Mouse (Mus musculus) lung, embryonic 14.5 days (tissue): ENCODE data around the gene Dhdh. TPM values are rescaled to one million over a fixed set of nuclear protein-coding genes. Genes with fewer than 3 reads are reported as not detected.
"Not testable (repeated sequence)": the region's sequence is repeated elsewhere in the genome, so short reads cannot be mapped to it uniquely, and the experiment has no call there.

Experiments used
- ATAC-seq: fragments of 200-750 bp; cut with Nextera tagmentation; 2 replicates; pipeline ENCODE4 v1.8.0; 2017; ENCODE audit warnings: mild to moderate bottlenecking, moderate TSS enrichment, moderate library complexity; ENCODE audit not compliant: insufficient read depth
- DNase-seq: peaks from one replicate; pipeline ENCODE4 v3.0.0-alpha.2; 2015
- H3K27ac ChIP-seq: fragments of 300-500 bp; sonication (generic); 2 replicates; pipeline ENCODE4 v1.5.1; 2014; ENCODE audit warnings: low read depth, mild to moderate bottlenecking, moderate library complexity
- H3K27me3 ChIP-seq: fragments of 300-500 bp; sonication (generic); 2 replicates; pipeline ENCODE4 v1.6.1; 2014; ENCODE audit warnings: low read length, control low read depth; ENCODE audit not compliant: insufficient read depth
- H3K36me3 ChIP-seq: fragments of 300-500 bp; sonication (generic); 2 replicates; pipeline ENCODE4 v1.6.1; 2014; ENCODE audit warnings: control low read depth; ENCODE audit not compliant: insufficient read depth
- H3K4me1 ChIP-seq: fragments of 300-500 bp; sonication (generic); 2 replicates; pipeline ENCODE4 v1.6.1; 2014; ENCODE audit warnings: antibody characterized with exemption, control low read depth; ENCODE audit not compliant: insufficient read depth
- H3K4me2 ChIP-seq: fragments of 300-500 bp; sonication (generic); 2 replicates; pipeline ENCODE4 v1.6.1; 2014; ENCODE audit warnings: mild to moderate bottlenecking
- H3K4me3 ChIP-seq: fragments of 300-500 bp; sonication (generic); 2 replicates; pipeline ENCODE4 v1.5.1; 2014; ENCODE audit warnings: low read depth, low read length
- H3K9ac ChIP-seq: fragments of 300-500 bp; sonication (generic); 2 replicates; pipeline ENCODE4 v1.6.1; 2014
- H3K9me3 ChIP-seq: fragments of 300-500 bp; sonication (generic); 2 replicates; pipeline ENCODE4 v1.6.1; 2016; ENCODE audit warnings: low read depth, low read length, control low read depth
- CTCF ChIP-seq: IDR thresholded peaks from 2 replicates; pipeline ENCODE4 v1.5.1; 2016; ENCODE audit warnings: antibody characterized with exemption, low read depth
- WGBS: fragments of 180-500 bp; shearing (Covaris S2); extraction: QIAGEN DNeasy Blood & Tissue Kit; methylation state at CpG from one replicate; pipeline ENCODE4 v1.1.7; 2014; 5-methylcytosine and 5-hydroxymethylcytosine counted together
- polyA plus RNA-seq: library from polyadenylated mRNA; unstranded; fragments of >200 nt; fragmentation: Nextera tagmentation; extraction: Ambion mirVana; gene quantifications from 2 replicates; pipeline ENCODE4 v1.2.1, GENCODE M21; 2014

Gene Dhdh
- polyA plus RNA-seq, 1 experiment from 2014 or later: 3.0 TPM

- TF ChIP-seq CTCF: no peak
- ATAC-seq (no peak), DNase-seq (no peak)
- no peak overlapping the region for H3K9ac ChIP-seq
- no peak overlapping the region for H3K4me3 ChIP-seq
- 96% methylated on average over 8 of the region's 8 CpGs for WGBS
- H3K27me3 ChIP-seq: no peaks in the 10 kb centered on the region
- no peaks in the 10 kb centered on the region for H3K4me1 ChIP-seq
- H3K36me3 ChIP-seq: peaks cover 46% of the 10 kb centered on the region
- H3K9me3 ChIP-seq: no peaks in the 10 kb centered on the region
- no peak overlapping the region for H3K4me2 ChIP-seq
- no peak overlapping the region for H3K27ac ChIP-seq
These were observed 3.7 kb upstream of the Dhdh start for GRCm38 (mm10) chr7:45492225-45492844.

GRCm38 (mm10) chr7:45491264-45491663 lies 2.7 kb upstream of the Dhdh start:
- Histone ChIP-seq H3K9me3 (no peaks in the 10 kb centered on the region), H3K4me3 (no peak overlapping the region), H3K4me2 (peak overlapping the region; percentile 37), H3K9ac (no peak overlapping the region), H3K27ac (no peak overlapping the region), H3K27me3 (no peaks in the 10 kb centered on the region), H3K36me3 (peaks cover 36% of the 10 kb centered on the region), H3K4me1 (no peaks in the 10 kb centered on the region)
- DNase-seq (no peak), ATAC-seq (no peak; the same call in 1 of the 2 replicates)
- 14% methylated on average over 3 of the region's 3 CpGs for WGBS
- no peak for TF ChIP-seq CTCF

- H3K27ac ChIP-seq: no peak overlapping the region
- peak overlapping the region; percentile 37 for H3K4me2 ChIP-seq
- no peaks in the 10 kb centered on the region for H3K9me3 ChIP-seq
- ATAC-seq (no peak), DNase-seq (no peak)
- no peak overlapping the region for H3K4me3 ChIP-seq
- peaks cover 31% of the 10 kb centered on the region for H3K36me3 ChIP-seq
- no peaks in the 10 kb centered on the region for H3K4me1 ChIP-seq
- no peak overlapping the region for H3K9ac ChIP-seq
- no peaks in the 10 kb centered on the region for H3K27me3 ChIP-seq
- 28% methylated on average over 9 of the region's 9 CpGs for WGBS
- no peak for TF ChIP-seq CTCF
These were observed 2.2 kb upstream of the Dhdh start for GRCm38 (mm10) chr7:45490822-45491221.

- no peak for TF ChIP-seq CTCF
- 64% methylated on average over 7 of the region's 7 CpGs for WGBS
- no peak for ATAC-seq
These were observed 973 bp upstream of the Dhdh start for GRCm38 (mm10) chr7:45489578-45489977.

GRCm38 (mm10) chr7:45487861-45488292 lies 728 bp downstream of the Dhdh start:
- peak overlapping the region; percentile 64 for H3K9ac ChIP-seq

More at GRCm38 (mm10) chr7:45489578-45489977, 973 bp upstream of the Dhdh start:
- Histone ChIP-seq H3K4me3 (no peak overlapping the region), H3K9ac (no peak overlapping the region), H3K9me3 (no peaks in the 10 kb centered on the region), H3K27ac (no peak overlapping the region), H3K36me3 (peaks cover 19% of the 10 kb centered on the region), H3K27me3 (no peaks in the 10 kb centered on the region), H3K4me1 (no peaks in the 10 kb centered on the region), H3K4me2 (no peak overlapping the region)
- DNase-seq: no peak

GRCm38 (mm10) chr7:45486761-45487415 lies 1.7 kb downstream of the Dhdh start, which contains the start of gene Gm45808:
Gene Gm45808 (minus strand): TSS chr7:45486811.
- H3K4me1 ChIP-seq: no peaks in the 10 kb centered on the region
- no peaks in the 10 kb centered on the region for H3K9me3 ChIP-seq
- no peak for ATAC-seq
- no peaks in the 10 kb centered on the region for H3K36me3 ChIP-seq
- no peak for DNase-seq
- no peak for TF ChIP-seq CTCF
- H3K27me3 ChIP-seq: no peaks in the 10 kb centered on the region
- H3K27ac ChIP-seq: no peak within 1 kb of the TSS
- no peak within 1 kb of the TSS for H3K9ac ChIP-seq
- H3K4me3 ChIP-seq: no peak within 1 kb of the TSS
- no peak within 1 kb of the TSS for H3K4me2 ChIP-seq
- 74% methylated on average over 12 of the region's 12 CpGs for WGBS

More at GRCm38 (mm10) chr7:45487861-45488292, 728 bp downstream of the Dhdh start:
- Histone ChIP-seq H3K4me3 (peak overlapping the region; percentile 45), H3K4me2 (peak overlapping the region; percentile 73), H3K36me3 (peaks cover 2% of the 10 kb centered on the region), H3K27ac (peak overlapping the region; percentile 77), H3K4me1 (no peaks in the 10 kb centered on the region), H3K9me3 (no peaks in the 10 kb centered on the region), H3K27me3 (no peaks in the 10 kb centered on the region)
- no peak for DNase-seq
- no peak; the same call in 1 of the 2 replicates for ATAC-seq
- no peak for TF ChIP-seq CTCF
- WGBS: 33% methylated on average over 11 of the region's 11 CpGs

GRCm38 (mm10) chr7:45486158-45486557 lies 2.4 kb downstream of the Dhdh start:
- DNase-seq: no peak
- TF ChIP-seq CTCF: no peak
- 58% methylated on average over 7 of the region's 7 CpGs for WGBS
- no peak overlapping the region for H3K27ac ChIP-seq
- no peaks in the 10 kb centered on the region for H3K9me3 ChIP-seq
- no peaks in the 10 kb centered on the region for H3K27me3 ChIP-seq
- no peaks in the 10 kb centered on the region for H3K36me3 ChIP-seq
- H3K4me2 ChIP-seq: no peak overlapping the region
- no peak overlapping the region for H3K9ac ChIP-seq
- no peaks in the 10 kb centered on the region for H3K4me1 ChIP-seq
- H3K4me3 ChIP-seq: no peak overlapping the region
- ATAC-seq: no peak

GRCm38 (mm10) chr7:45484985-45485384 lies 3.6 kb downstream of the Dhdh start:
- H3K36me3 ChIP-seq, ATAC-seq, H3K27ac ChIP-seq, H3K4me2 ChIP-seq, H3K27me3 ChIP-seq, H3K4me3 ChIP-seq, DNase-seq, H3K9me3 ChIP-seq, H3K9ac ChIP-seq, H3K4me1 ChIP-seq: not testable (repeated sequence)
- WGBS: 89% methylated on average over 5 of the region's 5 CpGs
